Mouse (Mus musculus): ENCODE measurements around the gene Gpr153. TPM values are rescaled to one million over a fixed set of nuclear protein-coding genes. Genes with fewer than 3 reads are reported as not detected.

Gene Gpr153
- polyA plus RNA-seq, 1 experiment from 2014 or later = 13.9 TPM

- H3K27ac ChIP-seq = no peak overlapping the region
- peaks cover 17% of the 10 kb centered on the region for H3K27me3 ChIP-seq (replicated peaks)
- no peak overlapping the region for H3K4me3 ChIP-seq
- H3K4me1 ChIP-seq = no peaks in the 10 kb centered on the region
- H3K4me2 ChIP-seq (replicated peaks) = no peak overlapping the region
- no peak for ATAC-seq (ENCODE audit: low FRiP score, low read depth)
- no peak overlapping the region for H3K9ac ChIP-seq
- no peaks in the 10 kb centered on the region for H3K9me3 ChIP-seq
- WGBS = 95% methylated on average over 12 of the region's 12 CpGs
- peaks cover 68% of the 10 kb centered on the region for H3K36me3 ChIP-seq
Observed at GRCm38 (mm10) chr4:152333587-152333986, 59.6 kb downstream of the Gpr153 start.

Other genes starting within 250 kb of the Gpr153 start
- gene Zbtb48, start 246.6 kb upstream of the Gpr153 start, polyA plus RNA-seq (2016; fragmentation: Nextera tagmentation; extraction: Ambion mirVana) = 17.8 and 20.4 TPM in 2 replicates
- 1.2 and 1.4 TPM in 2 replicates for gene Tas1r1, start 235.7 kb upstream of the Gpr153 start, polyA plus RNA-seq (2016; fragmentation: Nextera tagmentation; extraction: Ambion mirVana)
- gene Nol9, start 234.9 kb upstream of the Gpr153 start, polyA plus RNA-seq (2016; fragmentation: Nextera tagmentation; extraction: Ambion mirVana) = 33.5 and 34.8 TPM in 2 replicates
- gene Plekhg5, start 201.7 kb upstream of the Gpr153 start, polyA plus RNA-seq (2016; fragmentation: Nextera tagmentation; extraction: Ambion mirVana) = 10.4 and 10.6 TPM in 2 replicates
- 0.80 and 1.2 TPM in 2 replicates for gene Tnfrsf25, start 158.3 kb upstream of the Gpr153 start, polyA plus RNA-seq (2016; fragmentation: Nextera tagmentation; extraction: Ambion mirVana)
- gene Espn, start 121.9 kb upstream of the Gpr153 start, polyA plus RNA-seq (2016; fragmentation: Nextera tagmentation; extraction: Ambion mirVana) = 0.32 and 0.55 TPM in 2 replicates
- gene Hes2, start 115.4 kb upstream of the Gpr153 start, polyA plus RNA-seq (2016; fragmentation: Nextera tagmentation; extraction: Ambion mirVana) = 0.24 and 1.7 TPM in 2 replicates
- 191 and 213 TPM in 2 replicates for gene Acot7, start 96.1 kb upstream of the Gpr153 start, polyA plus RNA-seq (2016; fragmentation: Nextera tagmentation; extraction: Ambion mirVana)
- 0.58 and 1.1 TPM in 2 replicates for gene Hes3, start 17.4 kb downstream of the Gpr153 start, polyA plus RNA-seq (2016; fragmentation: Nextera tagmentation; extraction: Ambion mirVana)
- gene Icmt, start 23.0 kb downstream of the Gpr153 start, polyA plus RNA-seq (2016; fragmentation: Nextera tagmentation; extraction: Ambion mirVana) = 23.0 and 24.7 TPM in 2 replicates
- gene Rnf207, start 44.8 kb downstream of the Gpr153 start, polyA plus RNA-seq (2016; fragmentation: Nextera tagmentation; extraction: Ambion mirVana) = 5.8 and 7.3 TPM in 2 replicates
- 255 and 274 TPM in 2 replicates for gene Rpl22, start 51.5 kb downstream of the Gpr153 start, polyA plus RNA-seq (2016; fragmentation: Nextera tagmentation; extraction: Ambion mirVana)
- gene Chd5, start 64.4 kb downstream of the Gpr153 start, polyA plus RNA-seq (2016; fragmentation: Nextera tagmentation; extraction: Ambion mirVana) = 6.1 and 7.8 TPM in 2 replicates
- gene Nphp4, start 202.5 kb downstream of the Gpr153 start, polyA plus RNA-seq (2016; fragmentation: Nextera tagmentation; extraction: Ambion mirVana) = 6.6 and 7.2 TPM in 2 replicates
- gene Kcnab2, start 203.6 kb downstream of the Gpr153 start, polyA plus RNA-seq (2016; fragmentation: Nextera tagmentation; extraction: Ambion mirVana) = 19.9 and 21.6 TPM in 2 replicates